Mouse (Mus musculus) midbrain, postnatal 0 days (tissue): ENCODE data around the gene Prrt1. TPM values are rescaled to one million over a fixed set of nuclear protein-coding genes. Genes with fewer than 3 reads are reported as not detected.

Experiments used
- ATAC-seq: fragments of 200-750 bp; cut with Nextera tagmentation; 2 replicates; pipeline ENCODE4 v1.8.0; 2017; ENCODE audit warnings: moderate number of reproducible peaks, mild to moderate bottlenecking, moderate TSS enrichment, moderate library complexity; ENCODE audit not compliant: low FRiP score
- DNase-seq: peaks from one replicate; pipeline ENCODE4 v3.0.0-alpha.2; 2015; ENCODE audit warnings: low spot score
- H3K27ac ChIP-seq: fragments of 300-500 bp; sonication (generic); 2 replicates; pipeline ENCODE4 v1.5.1; 2014; ENCODE audit warnings: low read depth, mild to moderate bottlenecking, low read length, mixed read lengths
- H3K27me3 ChIP-seq: fragments of 300-500 bp; sonication (generic); 2 replicates; pipeline ENCODE4 v1.6.1; 2014; ENCODE audit warnings: low read length, control low read depth, mixed read lengths; ENCODE audit not compliant: insufficient read depth
- H3K36me3 ChIP-seq: fragments of 300-500 bp; sonication (generic); 2 replicates; pipeline ENCODE4 v1.6.1; 2014; ENCODE audit warnings: low read length, control low read depth, mixed read lengths; ENCODE audit not compliant: insufficient read depth
- H3K4me1 ChIP-seq: fragments of 300-500 bp; sonication (generic); 2 replicates; pipeline ENCODE4 v1.6.1; 2014; ENCODE audit warnings: mild to moderate bottlenecking, control low read depth, antibody characterized with exemption, low read length, mixed read lengths; ENCODE audit not compliant: insufficient read depth
- H3K4me2 ChIP-seq: fragments of 300-500 bp; sonication (generic); 2 replicates; pipeline ENCODE4 v1.6.1; 2014; ENCODE audit warnings: low read depth, mild to moderate bottlenecking, low read length, mixed read lengths; ENCODE audit not compliant: poor library complexity, severe bottlenecking
- H3K4me3 ChIP-seq: fragments of 300-500 bp; sonication (generic); 2 replicates; pipeline ENCODE4 v1.5.1; 2014; ENCODE audit warnings: low read depth, mild to moderate bottlenecking, low read length, moderate library complexity
- H3K9ac ChIP-seq: fragments of 300-500 bp; sonication (generic); replicated peaks from 2 replicates; pipeline ENCODE4 v1.6.1; 2014; ENCODE audit warnings: mild to moderate bottlenecking, low read length, moderate library complexity, mixed read lengths; ENCODE audit not compliant: poor library complexity, severe bottlenecking
- H3K9me3 ChIP-seq: fragments of 300-500 bp; sonication (generic); 2 replicates; pipeline ENCODE4 v1.6.1; 2016; ENCODE audit warnings: low read length, control low read depth
- CTCF ChIP-seq: IDR thresholded peaks from 2 replicates; pipeline ENCODE4 v1.5.1; 2016; ENCODE audit warnings: antibody characterized with exemption, mild to moderate bottlenecking
- WGBS: fragments of 180-500 bp; shearing (Covaris S2); extraction: QIAGEN DNeasy Blood & Tissue Kit; methylation state at CpG from one replicate; pipeline ENCODE4 v1.1.7; 2014; 5-methylcytosine and 5-hydroxymethylcytosine counted together
- polyA plus RNA-seq: library from polyadenylated mRNA; unstranded; fragments of >200 nt; fragmentation: Nextera tagmentation; extraction: Ambion mirVana; gene quantifications from 2 replicates; pipeline ENCODE4 v1.2.1, GENCODE M21; 2015
- total RNA-seq: library from RNA; depleted of rRNA; stranded (reverse); fragments of >200 nt; gene quantifications from 2 replicates; pipeline ENCODE4 v1.2.3, GENCODE M21; 2014

The Prrt1 gene
- total and polyA plus RNA-seq, 2 experiments from 2014 or later, result 9.1 to 14.0 TPM

- WGBS, result under 1% methylated on average over 61 of the region's 66 CpGs
- ATAC-seq (peak; percentile 96), DNase-seq (peak; percentile 99)
- Histone ChIP-seq H3K4me1 (peaks cover 7% of the 10 kb centered on the region), H3K9me3 (no peaks in the 10 kb centered on the region), H3K9ac (peak within 1 kb of the TSS; percentile 95), H3K27ac (peak within 1 kb of the TSS; percentile 85), H3K4me3 (peak within 1 kb of the TSS; percentile 99), H3K4me2 (peak within 1 kb of the TSS; percentile 63), H3K27me3 (no peaks in the 10 kb centered on the region), H3K36me3 (peaks cover 36% of the 10 kb centered on the region)
- peak; percentile 20; the same call in 1 of the 2 replicates for TF ChIP-seq CTCF
These were observed 17.8 kb downstream of the Prrt1 start, which contains the start of gene Atf6b for GRCm38 (mm10) chr17:34646906-34647787. TSS of gene Atf6b (plus strand) at chr17:34647146.

GRCm38 (mm10) chr17:34648141-34648890 is 19.0 kb downstream of the Prrt1 start:
- Histone ChIP-seq H3K36me3 (peaks cover 47% of the 10 kb centered on the region), H3K9me3 (no peaks in the 10 kb centered on the region), H3K27me3 (no peaks in the 10 kb centered on the region), H3K4me3 (peak overlapping the region; percentile 99; the same call in 1 of the 2 replicates), H3K4me2 (peak overlapping the region; percentile 63), H3K27ac (no peak overlapping the region), H3K4me1 (peaks cover 7% of the 10 kb centered on the region), H3K9ac (no peak overlapping the region)
- ATAC-seq, result no peak
- no peak for DNase-seq
- 85% methylated on average over 16 of the region's 16 CpGs for WGBS
- no peak for TF ChIP-seq CTCF

- no peak overlapping the region for H3K27ac ChIP-seq
- H3K9me3 ChIP-seq, result no peaks in the 10 kb centered on the region
- peaks cover 56% of the 10 kb centered on the region for H3K36me3 ChIP-seq
- no peak overlapping the region for H3K4me2 ChIP-seq
- no peak overlapping the region for H3K4me3 ChIP-seq
- H3K9ac ChIP-seq, result no peak overlapping the region
- ATAC-seq (no peak), DNase-seq (no peak)
- no peaks in the 10 kb centered on the region for H3K27me3 ChIP-seq
- no peak for TF ChIP-seq CTCF
- WGBS, result 90% methylated on average over 18 of the region's 18 CpGs
- peaks cover 7% of the 10 kb centered on the region for H3K4me1 ChIP-seq
These were observed 20.0 kb downstream of the Prrt1 start for GRCm38 (mm10) chr17:34649106-34649864.

GRCm38 (mm10) chr17:34650781-34651180 is 21.4 kb downstream of the Prrt1 start:
- ATAC-seq, result no peak
- H3K36me3 ChIP-seq, result peaks cover 60% of the 10 kb centered on the region
- 93% methylated on average over 14 of the region's 14 CpGs for WGBS

GRCm38 (mm10) chr17:34651507-34652221 is 22.3 kb downstream of the Prrt1 start:
- TF ChIP-seq CTCF, result peak; percentile 63
- peaks cover 60% of the 10 kb centered on the region for H3K36me3 ChIP-seq
- no peak overlapping the region for H3K9ac ChIP-seq
- no peaks in the 10 kb centered on the region for H3K9me3 ChIP-seq
- 46% methylated on average over 19 of the region's 19 CpGs for WGBS
- no peak overlapping the region for H3K27ac ChIP-seq
- peaks cover 7% of the 10 kb centered on the region for H3K4me1 ChIP-seq
- H3K4me3 ChIP-seq, result no peak overlapping the region
- no peaks in the 10 kb centered on the region for H3K27me3 ChIP-seq
- ATAC-seq, result no peak
- peak; percentile 28 for DNase-seq
- no peak overlapping the region for H3K4me2 ChIP-seq

More at GRCm38 (mm10) chr17:34650781-34651180, 21.4 kb downstream of the Prrt1 start:
- no peak for TF ChIP-seq CTCF
- Histone ChIP-seq H3K27ac (no peak overlapping the region), H3K4me3 (no peak overlapping the region), H3K9ac (no peak overlapping the region), H3K9me3 (no peaks in the 10 kb centered on the region), H3K4me2 (no peak overlapping the region), H3K27me3 (no peaks in the 10 kb centered on the region), H3K4me1 (peaks cover 7% of the 10 kb centered on the region)
- DNase-seq, result no peak
